Mouse (Mus musculus) heart, postnatal 25 days (tissue): ENCODE data around the gene Hip1. TPM values are rescaled to one million over a fixed set of nuclear protein-coding genes. Genes with fewer than 3 reads are reported as not detected.
A peak's percentile ranks its signal among the peaks of the same experiment; 100 is the strongest.
"Not testable (repeated sequence)": the region's sequence is repeated elsewhere in the genome, so short reads cannot be mapped to it uniquely, and the experiment has no call there.

Experiments used
- DNase-seq: peaks from one replicate; pipeline ENCODE4 v3.0.0; 2022; ENCODE audit warnings: low spot score
- intact Hi-C: fragments of 180-260 bp; cut with DNase I; formaldehyde crosslinking; loops from one replicate; pipeline ENCODE4 v1.15.1; 2025
- total RNA-seq, 2 experiments: library from RNA; stranded (reverse); gene quantifications; 2 replicates each; pipeline ENCODE4 v1.2.3; 2021

Gene Hip1
- total RNA-seq, 2 experiments from 2014 or later, result 30.0 to 36.0 TPM

- no peak for DNase-seq
- intact Hi-C loops, result no loop called here
These were observed 85.4 kb downstream of the Hip1 start for GRCm38 (mm10) chr5:135459486-135459885.

- no peak for DNase-seq
- intact Hi-C loops, result no loop called here
These were observed 87.0 kb downstream of the Hip1 start for GRCm38 (mm10) chr5:135457961-135458360.

GRCm38 (mm10) chr5:135456515-135456914 lies 88.4 kb downstream of the Hip1 start:
- intact Hi-C loops, result no loop called here
- no peak for DNase-seq

GRCm38 (mm10) chr5:135454256-135454655 lies 90.7 kb downstream of the Hip1 start:
- intact Hi-C loops, result no loop called here
- no peak for DNase-seq

GRCm38 (mm10) chr5:135451559-135451958 lies 93.4 kb downstream of the Hip1 start:
- intact Hi-C loops, DNase-seq: not testable (repeated sequence)

- intact Hi-C loops, result no loop called here
- DNase-seq, result no peak
These were observed 93.8 kb downstream of the Hip1 start for GRCm38 (mm10) chr5:135451100-135451499.

GRCm38 (mm10) chr5:135445755-135446154 lies 99.2 kb downstream of the Hip1 start:
- no peak for DNase-seq
- intact Hi-C loops, result no loop called here

- DNase-seq, result no peak
- intact Hi-C loops, result no loop called here
These were observed 102.5 kb downstream of the Hip1 start for GRCm38 (mm10) chr5:135442430-135442829.

GRCm38 (mm10) chr5:135435039-135435438 lies 109.9 kb downstream of the Hip1 start:
- intact Hi-C loops, result no loop called here
- DNase-seq, result no peak

GRCm38 (mm10) chr5:135433861-135434260 lies 111.1 kb downstream of the Hip1 start:
- intact Hi-C loops, result no loop called here
- no peak for DNase-seq

GRCm38 (mm10) chr5:135431111-135431510 lies 113.8 kb downstream of the Hip1 start:
- intact Hi-C loops, result no loop called here
- no peak for DNase-seq

- no peak for DNase-seq
- intact Hi-C loops, result loop anchor here (2.0 kb wide), 1 partner anchor 66 kb away; no protein-coding TSS in a partner anchor
These were observed 116.1 kb downstream of the Hip1 start for GRCm38 (mm10) chr5:135428786-135429185.

GRCm38 (mm10) chr5:135410266-135410665 lies 134.7 kb downstream of the Hip1 start:
- intact Hi-C loops, result no loop called here
- no peak for DNase-seq

- intact Hi-C loops, result no loop called here
These were observed 136.8 kb downstream of the Hip1 start for GRCm38 (mm10) chr5:135408114-135408513.

GRCm38 (mm10) chr5:135405437-135405836 lies 139.5 kb downstream of the Hip1 start:
- intact Hi-C loops, result no loop called here
- DNase-seq, result no peak

More at GRCm38 (mm10) chr5:135408114-135408513, 136.8 kb downstream of the Hip1 start:
- DNase-seq, result no peak

- no peak for DNase-seq
- intact Hi-C loops, result loop anchor here (5.0 kb wide), 1 partner anchor 358 kb away; no protein-coding TSS in a partner anchor
These were observed 140.3 kb downstream of the Hip1 start for GRCm38 (mm10) chr5:135404623-135405022.

- intact Hi-C loops, result loop anchor here (1.0 to 5.0 kb wide), 3 partner anchors 95 to 362 kb away; no protein-coding TSS in a partner anchor
- DNase-seq, result no peak
These were observed 144.7 kb downstream of the Hip1 start for GRCm38 (mm10) chr5:135400244-135400643.

GRCm38 (mm10) chr5:135399382-135399781 lies 145.5 kb downstream of the Hip1 start:
- intact Hi-C loops, result loop anchor here (5.0 kb wide), 1 partner anchor 148 kb away; the partner anchor contains the start of gene Hip1
- DNase-seq, result no peak

- intact Hi-C loops, result loop anchor here (5.0 kb wide), 1 partner anchor 151 kb away; the partner anchor contains the start of gene Hip1
These were observed 149.1 kb downstream of the Hip1 start for GRCm38 (mm10) chr5:135395826-135396225.

GRCm38 (mm10) chr5:135394004-135394823 lies 150.7 kb downstream of the Hip1 start, which contains the start of gene Pom121:
TSS of gene Pom121 (minus strand) at chr5:135394546.
- intact Hi-C loops, result no loop called here

More at GRCm38 (mm10) chr5:135395826-135396225, 149.1 kb downstream of the Hip1 start:
- no peak for DNase-seq

GRCm38 (mm10) chr5:135383771-135384170 lies 161.1 kb downstream of the Hip1 start:
- intact Hi-C loops, result no loop called here

More at GRCm38 (mm10) chr5:135394004-135394823, 150.7 kb downstream of the Hip1 start, which contains the start of gene Pom121:
- DNase-seq, result peak; percentile 58

More at GRCm38 (mm10) chr5:135383771-135384170, 161.1 kb downstream of the Hip1 start:
- DNase-seq, result no peak
